In genomic region chr15:96408717-96409121, GRCm38 (mm10) we compare ENCODE assay signal across 11 mouse cellular contexts. TPM values are rescaled to one million over a fixed set of nuclear protein-coding genes. Genes with fewer than 3 reads are reported as not detected.
DNase-seq lines count a peak whose midpoint lies in the region; ATAC-seq lines count a peak whose summit lies in the region.
"Had no signal": no experiment of that assay in that cellular context is flagged by ENCODE, and none has a peak within 500 bp of the region (broad histone marks: within the 10 kb centered on the region; RNA-seq: fewer than 3 reads in every experiment).

No protein-coding gene starts in this region.

- no peak overlapping the region for H3K4me3 ChIP-seq in liver, embryonic 12.5 days
- H3K4me3 ChIP-seq: embryonic facial prominence, embryonic 12.5 days; neural tube, embryonic 15.5 days had no signal

- no peak overlapping the region for H3K9ac ChIP-seq in liver, embryonic 12.5 days
- H3K9ac ChIP-seq: embryonic facial prominence, embryonic 12.5 days; neural tube, embryonic 15.5 days had no signal

- DNase-seq in embryo, embryonic 10.5 days (ENCODE audit: low spot score), result peak; percentile 4
- no peak for DNase-seq in embryo, embryonic 9.5 days (ENCODE audit: extremely low spot score)
- DNase-seq in layer of hippocampus, adult 11-12 months (ENCODE audit: low spot score), result peak; percentile 50
- DNase-seq in layer of hippocampus, postnatal 36 days, result no peak
- DNase-seq in ES-CJ7 (ENCODE audit: low read depth, low spot score), result peak; percentile 25
- no peak for DNase-seq in B cell, adult 2 months
- DNase-seq in spleen, adult 18-20 months, result no peak
- DNase-seq: gastrocnemius, postnatal 36 days had no signal

- 83% methylated on average over 6 of the region's 6 CpGs for WGBS in liver, embryonic 12.5 days (ENCODE audit: insufficient replicate concordance)

- no peak overlapping the region for H3K4me2 ChIP-seq in liver, embryonic 12.5 days
- H3K4me2 ChIP-seq: embryonic facial prominence, embryonic 12.5 days; neural tube, embryonic 15.5 days had no signal

- no peaks in the 10 kb centered on the region for H3K4me1 ChIP-seq in liver, embryonic 12.5 days
- H3K4me1 ChIP-seq: embryonic facial prominence, embryonic 12.5 days; neural tube, embryonic 15.5 days had no signal

- no peaks in the 10 kb centered on the region for H3K27me3 ChIP-seq in liver, embryonic 12.5 days (replicated peaks)
- H3K27me3 ChIP-seq: embryonic facial prominence, embryonic 12.5 days; neural tube, embryonic 15.5 days had no signal

- peaks cover 73% of the 10 kb centered on the region for H3K36me3 ChIP-seq in liver, embryonic 12.5 days

- H3K9me3 ChIP-seq in liver, embryonic 12.5 days (replicated peaks), result no peaks in the 10 kb centered on the region
- H3K9me3 ChIP-seq: embryonic facial prominence, embryonic 12.5 days; neural tube, embryonic 15.5 days had no signal

- peak; percentile 53; the same call in 1 of the 2 replicates for ATAC-seq in liver, embryonic 12.5 days

- no peak overlapping the region for H3K27ac ChIP-seq in liver, embryonic 12.5 days
- H3K27ac ChIP-seq: embryonic facial prominence, embryonic 12.5 days; neural tube, embryonic 15.5 days had no signal

RNA-seq across cellular contexts. Expression of gene Scaf11, which starts 51.9 kb away (rescaled TPM):
- total RNA-seq in layer of hippocampus, postnatal 36 days (2021), result 10 to 100 TPM; 52.5 to 53.6 TPM
- 68.8 and 73.0 TPM in 2 replicates for polyA plus RNA-seq in liver, embryonic 12.5 days (2016; fragmentation: Nextera tagmentation; extraction: Ambion mirVana)

Comparison
In these comparisons a context has a peak if more than half of its experiments do, and no peak if none do; other contexts are left out.
1. DNase-seq: peak in embryo, embryonic 10.5 days (single experiment), layer of hippocampus, adult 11-12 months (single experiment) and ES-CJ7 (single experiment); none in embryo, embryonic 9.5 days (single experiment), layer of hippocampus, postnatal 36 days (0 of 2), B cell, adult 2 months (0 of 2) and spleen, adult 18-20 months (0 of 2).